Mouse (Mus musculus) lung, embryonic 14.5 days (tissue): Measurements from ENCODE around the gene Ap4s1. TPM values are rescaled to one million over a fixed set of nuclear protein-coding genes. Genes with fewer than 3 reads are reported as not detected.

Experiments used
- ATAC-seq: fragments of 200-750 bp; cut with Nextera tagmentation; 2 replicates; pipeline ENCODE4 v1.8.0; 2017; ENCODE audit warnings: mild to moderate bottlenecking, moderate TSS enrichment, moderate library complexity; ENCODE audit not compliant: insufficient read depth
- DNase-seq: peaks from one replicate; pipeline ENCODE4 v3.0.0-alpha.2; 2015
- H3K27ac ChIP-seq: fragments of 300-500 bp; sonication (generic); 2 replicates; pipeline ENCODE4 v1.5.1; 2014; ENCODE audit warnings: low read depth, mild to moderate bottlenecking, moderate library complexity
- H3K27me3 ChIP-seq: fragments of 300-500 bp; sonication (generic); 2 replicates; pipeline ENCODE4 v1.6.1; 2014; ENCODE audit warnings: low read length, control low read depth; ENCODE audit not compliant: insufficient read depth
- H3K36me3 ChIP-seq: fragments of 300-500 bp; sonication (generic); 2 replicates; pipeline ENCODE4 v1.6.1; 2014; ENCODE audit warnings: control low read depth; ENCODE audit not compliant: insufficient read depth
- H3K4me1 ChIP-seq: fragments of 300-500 bp; sonication (generic); 2 replicates; pipeline ENCODE4 v1.6.1; 2014; ENCODE audit warnings: antibody characterized with exemption, control low read depth; ENCODE audit not compliant: insufficient read depth
- H3K4me2 ChIP-seq: fragments of 300-500 bp; sonication (generic); 2 replicates; pipeline ENCODE4 v1.6.1; 2014; ENCODE audit warnings: mild to moderate bottlenecking
- H3K4me3 ChIP-seq: fragments of 300-500 bp; sonication (generic); 2 replicates; pipeline ENCODE4 v1.5.1; 2014; ENCODE audit warnings: low read depth, low read length
- H3K9ac ChIP-seq: fragments of 300-500 bp; sonication (generic); 2 replicates; pipeline ENCODE4 v1.6.1; 2014
- H3K9me3 ChIP-seq: fragments of 300-500 bp; sonication (generic); 2 replicates; pipeline ENCODE4 v1.6.1; 2016; ENCODE audit warnings: low read depth, low read length, control low read depth
- CTCF ChIP-seq: IDR thresholded peaks from 2 replicates; pipeline ENCODE4 v1.5.1; 2016; ENCODE audit warnings: antibody characterized with exemption, low read depth
- WGBS: fragments of 180-500 bp; shearing (Covaris S2); extraction: QIAGEN DNeasy Blood & Tissue Kit; methylation state at CpG from one replicate; pipeline ENCODE4 v1.1.7; 2014; 5-methylcytosine and 5-hydroxymethylcytosine counted together
- polyA plus RNA-seq: library from polyadenylated mRNA; unstranded; fragments of >200 nt; fragmentation: Nextera tagmentation; extraction: Ambion mirVana; gene quantifications from 2 replicates; pipeline ENCODE4 v1.2.1, GENCODE M21; 2014

Ap4s1 gene
- polyA plus RNA-seq, 1 experiment from 2014 or later, result 38.5 TPM

DNA sequence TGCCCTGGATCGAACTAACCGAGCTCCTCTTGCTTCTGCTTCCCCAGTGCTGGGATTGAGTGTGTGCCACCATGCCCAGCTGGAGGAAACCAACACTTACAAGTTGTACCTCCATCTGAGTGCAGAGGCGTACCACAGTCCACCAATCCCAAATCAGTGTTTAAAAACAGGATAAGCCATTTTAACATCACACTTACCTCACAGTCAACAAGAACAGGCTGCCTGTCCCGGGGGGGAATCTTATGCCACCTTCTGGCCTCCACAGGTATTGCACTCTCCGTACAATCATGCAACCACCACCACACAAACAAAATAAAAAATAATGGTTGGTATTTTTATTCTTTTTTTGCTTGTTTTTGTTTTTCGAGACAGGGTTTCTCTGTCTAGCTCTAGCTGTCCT, 50.9 kb downstream of the Ap4s1 start:
- ATAC-seq (peak; percentile 31; the same call in 1 of the 2 replicates), DNase-seq (peak; percentile 55)
- H3K9me3 ChIP-seq, result no peaks in the 10 kb centered on the region
- no peaks in the 10 kb centered on the region for H3K27me3 ChIP-seq
- H3K27ac ChIP-seq, result no peak overlapping the region
- no peak overlapping the region for H3K9ac ChIP-seq
- no peaks in the 10 kb centered on the region for H3K4me1 ChIP-seq
- TF ChIP-seq CTCF, result peak; percentile 72
- WGBS, result 77% methylated on average over 6 of the region's 6 CpGs
- H3K4me2 ChIP-seq, result no peak overlapping the region
- H3K36me3 ChIP-seq, result peaks cover 52% of the 10 kb centered on the region
- no peak overlapping the region for H3K4me3 ChIP-seq

DNA sequence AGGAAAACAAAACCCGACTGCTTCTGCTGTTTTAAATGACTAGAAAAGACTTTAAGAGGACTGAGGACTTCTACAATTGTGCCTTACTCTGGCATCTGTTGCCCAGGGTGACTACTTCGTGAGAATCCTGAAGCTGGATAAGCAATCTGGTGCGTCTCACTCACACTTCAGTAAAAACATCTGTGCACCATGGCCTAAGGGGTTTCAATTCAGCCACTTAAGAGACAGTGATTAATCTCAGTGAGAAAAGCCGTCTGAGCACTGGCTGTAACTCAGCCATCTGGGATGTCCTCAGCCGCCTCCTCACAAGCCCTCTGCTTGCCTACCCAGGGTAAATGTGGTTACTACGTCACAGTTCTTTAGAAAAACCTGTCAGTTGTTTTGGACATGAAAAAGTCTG, 54.1 kb downstream of the Ap4s1 start:
- Histone ChIP-seq H3K4me2 (no peak overlapping the region), H3K36me3 (peaks cover 81% of the 10 kb centered on the region), H3K27me3 (no peaks in the 10 kb centered on the region), H3K4me1 (no peaks in the 10 kb centered on the region), H3K9ac (no peak overlapping the region), H3K4me3 (no peak overlapping the region), H3K9me3 (no peaks in the 10 kb centered on the region), H3K27ac (no peak overlapping the region)
- no peak for TF ChIP-seq CTCF
- no peak for DNase-seq
- ATAC-seq, result peak; percentile 32; the same call in 1 of the 2 replicates
- 44% methylated on average over 6 of the region's 6 CpGs for WGBS

GRCm38 (mm10) chr12:51747348-51747747, 56.5 kb downstream of the Ap4s1 start:
- ATAC-seq, result no peak
- peak; percentile 39 for TF ChIP-seq CTCF

DNA sequence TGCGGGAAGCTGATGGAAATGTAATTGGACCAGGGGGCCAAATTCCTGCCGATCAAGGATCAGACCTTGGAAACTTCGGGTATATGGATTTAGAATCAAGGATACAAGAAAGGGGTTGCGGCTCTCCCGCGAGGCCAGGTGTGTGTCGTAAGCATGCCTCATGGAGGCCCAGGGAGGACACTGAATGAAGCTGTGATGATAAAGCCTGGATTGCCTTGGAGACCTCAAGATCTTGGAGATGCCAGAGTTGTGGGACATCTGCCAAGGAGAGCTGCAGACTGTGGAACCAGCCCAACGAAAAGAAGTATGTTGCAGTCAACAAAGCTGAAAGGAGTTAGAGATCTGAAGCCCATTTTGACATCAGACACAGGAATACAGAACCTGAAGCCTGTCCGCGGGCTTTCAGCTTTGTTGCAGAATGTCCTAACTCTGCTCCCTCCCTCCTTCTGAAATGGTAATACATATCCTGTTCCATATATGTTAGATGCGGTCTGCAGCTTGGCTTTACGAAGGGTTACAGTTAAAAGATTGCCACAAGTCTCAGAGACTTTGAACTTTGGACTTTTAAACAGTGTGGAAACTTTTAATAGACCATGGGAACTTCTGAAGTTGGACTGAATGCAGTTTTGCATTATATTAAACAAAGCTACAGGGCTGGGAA, 65.2 kb downstream of the Ap4s1 start:
- H3K9ac ChIP-seq, result no peak overlapping the region
- no peaks in the 10 kb centered on the region for H3K9me3 ChIP-seq
- no peak overlapping the region for H3K4me3 ChIP-seq
- H3K27me3 ChIP-seq, result no peaks in the 10 kb centered on the region
- H3K4me1 ChIP-seq, result no peaks in the 10 kb centered on the region
- H3K36me3 ChIP-seq, result peaks cover 81% of the 10 kb centered on the region
- ATAC-seq (no peak), DNase-seq (no peak)
- H3K27ac ChIP-seq, result no peak overlapping the region
- 92% methylated on average over 12 of the region's 12 CpGs for WGBS
- no peak for TF ChIP-seq CTCF
- H3K4me2 ChIP-seq, result no peak overlapping the region

More at GRCm38 (mm10) chr12:51747348-51747747, 56.5 kb downstream of the Ap4s1 start:
- DNase-seq, result no peak
- Histone ChIP-seq H3K9me3 (no peaks in the 10 kb centered on the region), H3K4me2 (no peak overlapping the region), H3K36me3 (peaks cover 90% of the 10 kb centered on the region), H3K4me1 (no peaks in the 10 kb centered on the region), H3K9ac (no peak overlapping the region), H3K27ac (no peak overlapping the region), H3K27me3 (no peaks in the 10 kb centered on the region), H3K4me3 (no peak overlapping the region)
- 90% methylated on average over 2 of the region's 2 CpGs for WGBS

DNA sequence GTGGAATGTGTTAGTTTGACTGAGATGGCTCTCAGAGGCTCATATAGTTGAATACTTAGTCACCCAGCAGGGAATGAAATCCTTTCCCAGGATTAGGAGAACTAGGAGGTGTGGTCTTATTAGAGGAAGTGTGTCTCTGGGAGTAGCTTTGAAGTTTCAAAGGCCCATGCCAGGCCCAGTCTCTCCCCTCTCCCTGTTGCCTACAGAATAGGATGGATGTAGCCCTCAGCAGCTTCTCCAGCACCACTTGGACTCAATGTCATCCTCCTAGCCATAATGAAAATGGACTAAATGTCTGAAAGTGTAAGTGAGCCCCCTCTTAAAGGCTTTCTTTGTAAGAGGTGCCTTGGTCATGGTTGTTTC, 65.7 kb downstream of the Ap4s1 start:
- DNase-seq (no peak), ATAC-seq (no peak)

GRCm38 (mm10) chr12:51759374-51759773, 68.5 kb downstream of the Ap4s1 start:
- Histone ChIP-seq H3K36me3 (peaks cover 82% of the 10 kb centered on the region), H3K4me2 (no peak overlapping the region), H3K9ac (no peak overlapping the region), H3K4me1 (no peaks in the 10 kb centered on the region), H3K9me3 (no peaks in the 10 kb centered on the region), H3K4me3 (no peak overlapping the region), H3K27ac (no peak overlapping the region), H3K27me3 (no peaks in the 10 kb centered on the region)
- no peak for DNase-seq
- 88% methylated on average over 3 of the region's 3 CpGs for WGBS
- no peak for ATAC-seq
- TF ChIP-seq CTCF, result no peak

More for the DNA sequence above, 65.7 kb downstream of the Ap4s1 start:
- Histone ChIP-seq H3K4me2 (no peak overlapping the region), H3K9me3 (no peaks in the 10 kb centered on the region), H3K4me3 (no peak overlapping the region), H3K27me3 (no peaks in the 10 kb centered on the region), H3K27ac (no peak overlapping the region), H3K9ac (no peak overlapping the region), H3K36me3 (peaks cover 81% of the 10 kb centered on the region), H3K4me1 (no peaks in the 10 kb centered on the region)
- TF ChIP-seq CTCF, result no peak

- Histone ChIP-seq H3K27ac (no peak overlapping the region), H3K9ac (no peak overlapping the region), H3K9me3 (no peaks in the 10 kb centered on the region), H3K4me2 (no peak overlapping the region), H3K36me3 (peaks cover 66% of the 10 kb centered on the region), H3K4me3 (no peak overlapping the region), H3K4me1 (no peaks in the 10 kb centered on the region), H3K27me3 (no peaks in the 10 kb centered on the region)
- no peak for DNase-seq
- ATAC-seq, result no peak
- no peak for TF ChIP-seq CTCF
- 69% methylated on average over 4 of the region's 4 CpGs for WGBS
Measured at GRCm38 (mm10) chr12:51767454-51767853, 76.6 kb downstream of the Ap4s1 start.
